Mouse (Mus musculus) splenic B cell, adult 2 months (primary cell): ENCODE measurements around the gene Olfr1090.

ENCODE experiments used
- DNase-seq: peaks from one replicate; pipeline ENCODE4 v3.0.0-alpha.2; 2011; ENCODE audit warnings: low read depth, low spot score
- H3K27me3 ChIP-seq: 2 replicates; pipeline ENCODE4 v1.6.1; 2012; ENCODE audit warnings: mild to moderate bottlenecking, low read length, moderate library complexity, mixed read lengths; ENCODE audit not compliant: control insufficient read depth, poor library complexity, insufficient read depth, severe bottlenecking
- H3K36me3 ChIP-seq: 2 replicates; pipeline ENCODE4 v1.6.1; 2012; ENCODE audit warnings: mild to moderate bottlenecking, low read length, moderate library complexity, mixed read lengths; ENCODE audit not compliant: control insufficient read depth, poor library complexity, insufficient read depth, severe bottlenecking

Olfr1090 gene

DNA sequence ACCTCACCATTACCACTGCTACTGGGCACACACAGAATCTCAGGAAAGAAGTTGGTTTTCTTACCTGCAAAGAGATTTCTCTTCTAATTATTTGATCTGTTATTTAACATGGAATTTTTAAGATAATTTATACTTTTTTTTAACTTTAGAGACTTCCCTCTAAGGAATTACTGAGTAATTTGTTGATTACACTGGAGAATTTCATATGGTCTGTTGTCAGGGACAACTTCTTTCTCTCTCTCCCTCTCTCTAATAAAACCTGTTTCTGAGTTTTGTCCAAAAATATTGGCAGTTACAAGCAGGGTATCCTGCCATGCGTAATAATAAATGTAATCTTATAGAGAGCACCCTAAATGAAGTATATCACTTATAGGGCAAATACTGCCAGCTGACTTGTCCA, at the start of gene Olfr1090:
Gene Olfr1090 (minus strand): TSS at position 101 of the 400 bp plus-strand sequence.
- DNase-seq = no peak
- H3K36me3 ChIP-seq = no peaks in the 10 kb centered on the region
- no peaks in the 10 kb centered on the region for H3K27me3 ChIP-seq

GRCm38 (mm10) chr2:86782179-86782578, 23.4 kb upstream of the Olfr1090 start, which contains the start of gene Olfr1093:
Olfr1093 (plus strand) TSS chr2:86782479.
- no peak for DNase-seq
- Histone ChIP-seq H3K27me3 (no peaks in the 10 kb centered on the region), H3K36me3 (no peaks in the 10 kb centered on the region)

GRCm38 (mm10) chr2:86761050-86761449, 2.3 kb upstream of the Olfr1090 start:
- DNase-seq = no peak
- no peaks in the 10 kb centered on the region for H3K27me3 ChIP-seq

DNA sequence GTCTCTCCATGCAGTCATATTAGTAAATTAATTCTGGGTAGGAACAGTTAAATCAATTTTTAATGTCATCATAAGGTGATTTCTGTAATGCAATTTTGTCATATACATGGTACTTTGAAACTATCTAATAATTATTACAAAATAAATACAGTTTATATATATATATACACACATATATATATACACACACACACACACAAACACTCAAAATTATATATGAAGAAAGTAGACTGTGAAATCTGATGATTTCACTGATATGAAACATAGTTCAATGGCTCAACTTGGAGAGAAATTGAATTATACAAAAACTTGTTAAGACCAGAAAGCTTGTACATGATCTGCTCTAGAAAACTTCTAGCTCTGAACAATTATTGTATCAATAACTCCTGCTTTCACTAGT, 25.2 kb downstream of the Olfr1090 start, which contains the start of gene Olfr1089:
Gene Olfr1089 (minus strand): TSS at position 101 of the 400 bp plus-strand sequence.
- Histone ChIP-seq H3K27me3 (no peaks in the 10 kb centered on the region), H3K36me3 (no peaks in the 10 kb centered on the region)
- no peak for DNase-seq

More at GRCm38 (mm10) chr2:86761050-86761449, 2.3 kb upstream of the Olfr1090 start:
- no peaks in the 10 kb centered on the region for H3K36me3 ChIP-seq
